Mouse (Mus musculus) kidney, adult 2 months (tissue): ENCODE results near the gene Psme2. TPM values are rescaled to one million over a fixed set of nuclear protein-coding genes. Genes with fewer than 3 reads are reported as not detected.

Experiments used
- DNase-seq: peaks from one replicate; pipeline ENCODE4 v3.0.0; 2021
- H3K27ac ChIP-seq: fragments of 200-500 bp; 2 replicates; pipeline ENCODE4 v1.5.1; 2012; ENCODE audit warnings: low read depth, low read length, control low read depth, inconsistent platforms; ENCODE audit not compliant: insufficient read depth
- H3K27me3 ChIP-seq: fragments of 200-500 bp; replicated peaks from 2 replicates; pipeline ENCODE4 v1.6.1; 2012; ENCODE audit warnings: mild to moderate bottlenecking, moderate library complexity, low read length, inconsistent platforms; ENCODE audit not compliant: control insufficient read depth, insufficient read depth
- H3K36me3 ChIP-seq: fragments of 200-500 bp; 2 replicates; pipeline ENCODE4 v1.6.1; 2012; ENCODE audit warnings: mild to moderate bottlenecking, moderate library complexity, low read length, inconsistent platforms; ENCODE audit not compliant: control insufficient read depth, insufficient read depth
- H3K4me1 ChIP-seq: fragments of 200-500 bp; 2 replicates; pipeline ENCODE4 v1.6.1; 2011; ENCODE audit warnings: low read length; ENCODE audit not compliant: control insufficient read depth, insufficient read depth
- H3K4me3 ChIP-seq: fragments of 200-500 bp; 2 replicates; pipeline ENCODE4 v1.5.1; 2011; ENCODE audit warnings: mild to moderate bottlenecking, low read depth, low read length, control low read depth; ENCODE audit not compliant: insufficient read depth
- CTCF ChIP-seq: fragments of 200-500 bp; conservative IDR thresholded peaks from 2 replicates; pipeline ENCODE4 v1.5.1; 2011; ENCODE audit warnings: low read depth, mild to moderate bottlenecking, control low read depth, low read length, moderate library complexity, mixed read lengths; ENCODE audit not compliant: insufficient read depth, insufficient read length
- POLR2A ChIP-seq: fragments of 200-500 bp; IDR thresholded peaks from one replicate; pipeline ENCODE4 v1.6.1; 2011; ENCODE audit warnings: low read depth, low read length, control low read depth
- WGBS: fragments of 180-500 bp; shearing (Covaris S2); methylation state at CpG from one replicate; pipeline ENCODE4 v1.1.7; 2018; 5-methylcytosine and 5-hydroxymethylcytosine counted together
- polyA plus RNA-seq: library from polyadenylated mRNA; depleted of rRNA; stranded (reverse); fragments of >200 nt; gene quantifications from 2 replicates; pipeline ENCODE4 v1.2.3, GENCODE M21; 2012

Psme2 gene
- polyA plus RNA-seq, 1 experiment = 60.2 TPM

- WGBS = 53% methylated on average over 5 of the region's 5 CpGs
Observed at GRCm38 (mm10) chr14:55584303-55584701, 6.6 kb downstream of the Psme2 start.

GRCm38 (mm10) chr14:55581981-55582681 lies 8.8 kb downstream of the Psme2 start:
- Histone ChIP-seq H3K4me3 (no peak overlapping the region), H3K36me3 (no peaks in the 10 kb centered on the region), H3K4me1 (peaks cover 11% of the 10 kb centered on the region; the same call in 1 of the 2 replicates), H3K27ac (no peak overlapping the region), H3K27me3 (no peaks in the 10 kb centered on the region)
- 68% methylated on average over 9 of the region's 9 CpGs for WGBS
- no peak for DNase-seq
- TF ChIP-seq POLR2A (no peak), CTCF (peak; percentile 44)

More at GRCm38 (mm10) chr14:55584303-55584701, 6.6 kb downstream of the Psme2 start:
- no peak for DNase-seq
- Histone ChIP-seq H3K36me3 (no peaks in the 10 kb centered on the region; the same call in 1 of the 2 replicates), H3K27ac (no peak overlapping the region), H3K4me1 (peaks cover 11% of the 10 kb centered on the region; the same call in 1 of the 2 replicates), H3K27me3 (no peaks in the 10 kb centered on the region), H3K4me3 (peak overlapping the region; percentile 97)
- TF ChIP-seq POLR2A = no peak
- no peak for TF ChIP-seq CTCF

GRCm38 (mm10) chr14:55580731-55581130 lies 10.2 kb downstream of the Psme2 start:
- Histone ChIP-seq H3K27me3 (no peaks in the 10 kb centered on the region), H3K36me3 (no peaks in the 10 kb centered on the region), H3K4me1 (peaks cover 13% of the 10 kb centered on the region; the same call in 1 of the 2 replicates), H3K4me3 (no peak overlapping the region), H3K27ac (no peak overlapping the region)
- DNase-seq = no peak
- TF ChIP-seq CTCF (no peak), POLR2A (no peak)
- WGBS = 94% methylated on average over 16 of the region's 16 CpGs

- no peak for DNase-seq
- Histone ChIP-seq H3K4me1 (peaks cover 13% of the 10 kb centered on the region; the same call in 1 of the 2 replicates), H3K27me3 (no peaks in the 10 kb centered on the region), H3K27ac (no peak overlapping the region), H3K4me3 (no peak overlapping the region), H3K36me3 (no peaks in the 10 kb centered on the region)
- 92% methylated on average over 23 of the region's 23 CpGs for whole genome bisulfite sequencing
- TF ChIP-seq CTCF (no peak), POLR2A (no peak)
Observed at GRCm38 (mm10) chr14:55579511-55580496, 11.1 kb downstream of the Psme2 start.

DNA sequence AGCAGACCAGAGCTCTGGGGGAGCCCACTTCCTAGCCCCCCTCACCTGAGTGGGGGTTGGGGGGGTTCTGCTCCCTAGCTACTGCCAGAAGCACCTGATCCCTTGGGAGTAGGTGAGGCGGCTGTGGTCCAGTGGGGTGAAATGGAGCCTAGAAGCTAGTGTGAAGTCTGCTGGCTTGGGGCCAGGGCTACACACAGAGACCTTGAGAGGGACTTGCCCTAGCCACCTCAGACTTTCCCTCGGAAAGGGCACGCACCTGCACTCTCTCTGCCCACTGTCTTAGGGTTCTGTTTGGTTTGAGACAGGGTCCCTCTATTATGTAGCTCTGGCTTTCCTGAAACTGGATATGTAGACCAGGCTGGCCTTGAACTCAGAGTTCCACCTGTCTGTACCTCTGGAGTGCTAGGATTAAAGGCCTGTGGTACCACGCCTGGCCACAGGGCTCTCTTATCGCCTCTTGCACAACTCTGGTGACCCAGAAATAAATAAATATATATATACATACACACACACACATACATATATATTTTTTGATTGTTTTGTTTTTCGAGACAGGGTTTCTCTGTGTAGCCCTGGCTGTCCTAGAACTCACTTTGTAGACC lies 12.1 kb downstream of the Psme2 start:
- no peaks in the 10 kb centered on the region for H3K27me3 ChIP-seq
- TF ChIP-seq CTCF (no peak), POLR2A (no peak)
- DNase-seq = peak; percentile 75

GRCm38 (mm10) chr14:55577871-55578667 lies 12.8 kb downstream of the Psme2 start, which contains the start of gene Psme1:
Psme1 (plus strand) TSS chr14:55578123.
- no peaks in the 10 kb centered on the region for H3K27me3 ChIP-seq
- peaks cover 7% of the 10 kb centered on the region; the same call in 1 of the 2 replicates for H3K4me1 ChIP-seq
- H3K36me3 ChIP-seq = no peaks in the 10 kb centered on the region
- H3K4me3 ChIP-seq = peak within 1 kb of the TSS; percentile 85
- TF ChIP-seq CTCF = no peak
- peak; percentile 4 for TF ChIP-seq POLR2A
- peak within 1 kb of the TSS; percentile 84 for H3K27ac ChIP-seq
- peak; percentile 87 for DNase-seq
- under 1% methylated on average over 31 of the region's 32 CpGs for WGBS

More for the DNA sequence above, 12.1 kb downstream of the Psme2 start:
- H3K4me3 ChIP-seq = peak overlapping the region; percentile 85
- H3K27ac ChIP-seq = peak overlapping the region; percentile 84
- H3K36me3 ChIP-seq = no peaks in the 10 kb centered on the region
- WGBS = 24% methylated on average over 6 of the region's 6 CpGs
- peaks cover 7% of the 10 kb centered on the region; the same call in 1 of the 2 replicates for H3K4me1 ChIP-seq
